Mouse (Mus musculus) NIH3T3 (cell line): Measurements from ENCODE around the gene Rnf207.
A peak's percentile ranks its signal among the peaks of the same experiment; 100 is the strongest.

Source experiments
- DNase-seq: peaks from one replicate; pipeline ENCODE4 v3.0.0-alpha.2; 2012; ENCODE audit warnings: low read depth

The Rnf207 gene

GRCm38 (mm10) chr4:152318517-152319234 is at the start of gene Rnf207:
Gene Rnf207 (minus strand): TSS chr4:152318993.
- DNase-seq: peak; percentile 80

- no peak for DNase-seq
These were observed 46.4 kb upstream of the Rnf207 start for GRCm38 (mm10) chr4:152365228-152365627.

- peak; percentile 44 for DNase-seq
These were observed 43.4 kb upstream of the Rnf207 start for GRCm38 (mm10) chr4:152362180-152362579.

- DNase-seq: no peak
These were observed 42.1 kb upstream of the Rnf207 start for GRCm38 (mm10) chr4:152360855-152361254.

GRCm38 (mm10) chr4:152359700-152360099 is 40.9 kb upstream of the Rnf207 start:
- DNase-seq: no peak

GRCm38 (mm10) chr4:152355672-152356071 is 36.9 kb upstream of the Rnf207 start:
- DNase-seq: no peak

GRCm38 (mm10) chr4:152353886-152354637 is 35.3 kb upstream of the Rnf207 start:
- DNase-seq: peak; percentile 18

- peak; percentile 63 for DNase-seq
These were observed 32.9 kb upstream of the Rnf207 start for GRCm38 (mm10) chr4:152351422-152352305.

GRCm38 (mm10) chr4:152350722-152351421 is 32.1 kb upstream of the Rnf207 start:
- DNase-seq: no peak

- DNase-seq: peak; percentile 43
These were observed 31.1 kb upstream of the Rnf207 start for GRCm38 (mm10) chr4:152349837-152350381.

GRCm38 (mm10) chr4:152345120-152345889 is 26.5 kb upstream of the Rnf207 start:
- DNase-seq: peak; percentile 88

GRCm38 (mm10) chr4:152344651-152345050 is 25.9 kb upstream of the Rnf207 start:
- DNase-seq: no peak

- peak; percentile 62 for DNase-seq
These were observed 24.5 kb upstream of the Rnf207 start for GRCm38 (mm10) chr4:152343296-152343695.

GRCm38 (mm10) chr4:152340584-152341284 is 21.9 kb upstream of the Rnf207 start:
- no peak for DNase-seq

- no peak for DNase-seq
These were observed 20.5 kb upstream of the Rnf207 start for GRCm38 (mm10) chr4:152339293-152339790.

GRCm38 (mm10) chr4:152338419-152339292 is 19.9 kb upstream of the Rnf207 start, which contains the start of gene Chd5:
Gene Chd5 (plus strand): TSS chr4:152338651.
- DNase-seq: no peak

- no peak for DNase-seq
These were observed 19.0 kb upstream of the Rnf207 start for GRCm38 (mm10) chr4:152337772-152338171.

GRCm38 (mm10) chr4:152333587-152333986 is 14.8 kb upstream of the Rnf207 start:
- no peak for DNase-seq

- peak; percentile 87 for DNase-seq
These were observed 14.2 kb upstream of the Rnf207 start for GRCm38 (mm10) chr4:152332952-152333351.
